Comparison of ENCODE assay signal across 15 mouse cellular contexts in genomic region chr8:114523061-114523460, GRCm38 (mm10).
DNase-seq lines count a peak whose midpoint lies in the region; ATAC-seq lines count a peak whose summit lies in the region.
"Had no signal": no experiment of that assay in that cellular context is flagged by ENCODE, and none has a peak within 500 bp of the region (broad histone marks: within the 10 kb centered on the region; RNA-seq: fewer than 3 reads in every experiment).

No protein-coding gene starts in this region.

- H3K4me1 ChIP-seq in hindbrain, embryonic 10.5 days (replicated peaks), result peaks cover 4% of the 10 kb centered on the region
- H3K4me1 ChIP-seq in hindbrain, embryonic 12.5 days, result peaks cover 21% of the 10 kb centered on the region
- H3K4me1 ChIP-seq: embryonic facial prominence, embryonic 10.5 days; embryonic facial prominence, embryonic 12.5 days had no signal

- H3K36me3 ChIP-seq in hindbrain, embryonic 10.5 days, result no peaks in the 10 kb centered on the region
- no peaks in the 10 kb centered on the region for H3K36me3 ChIP-seq in hindbrain, embryonic 12.5 days
- H3K36me3 ChIP-seq: embryonic facial prominence, embryonic 10.5 days; embryonic facial prominence, embryonic 12.5 days; forebrain, embryonic 15.5 days had no signal

- ATAC-seq in hindbrain, embryonic 12.5 days (ENCODE audit: low FRiP score), result no peak
- ATAC-seq: forebrain, embryonic 13.5 days; forebrain, embryonic 15.5 days; forebrain, postnatal 0 days had no signal

- no peaks in the 10 kb centered on the region for H3K27me3 ChIP-seq in hindbrain, embryonic 10.5 days (ENCODE audit: insufficient read depth, poor library complexity, severe bottlenecking)
- H3K27me3 ChIP-seq in hindbrain, embryonic 12.5 days, result no peaks in the 10 kb centered on the region
- H3K27me3 ChIP-seq: embryonic facial prominence, embryonic 12.5 days had no signal

- no peak overlapping the region for H3K9ac ChIP-seq in hindbrain, embryonic 12.5 days
- H3K9ac ChIP-seq: embryonic facial prominence, embryonic 12.5 days; forebrain, embryonic 13.5 days; forebrain, embryonic 15.5 days; forebrain, postnatal 0 days had no signal

- H3K27ac ChIP-seq in hindbrain, embryonic 10.5 days, result peak overlapping the region; percentile 29; the same call in 1 of the 2 replicates
- H3K27ac ChIP-seq in hindbrain, embryonic 12.5 days, result no peak overlapping the region
- H3K27ac ChIP-seq: embryonic facial prominence, embryonic 10.5 days; embryonic facial prominence, embryonic 12.5 days; forebrain, embryonic 13.5 days; forebrain, embryonic 15.5 days had no signal

- peak; percentile 63 to 66 for DNase-seq in cerebellum, postnatal 14 days
- no peak for DNase-seq in cerebellum, adult 11-12 months
- no peak for DNase-seq in hindbrain, embryonic 10.5 days (ENCODE audit: low spot score)
- peak; percentile 32 for DNase-seq in brain, adult 2 months (ENCODE audit: low read depth, low spot score)
- no peak for DNase-seq in thymus, postnatal 4 days
- DNase-seq: adrenal gland, adult 2 months; adrenal gland, postnatal 10 days; adrenal gland, postnatal 25 days; cerebellum, adult 8-10 months; forebrain, postnatal 0 days had no signal

- H3K4me2 ChIP-seq in hindbrain, embryonic 12.5 days (replicated peaks), result no peak overlapping the region
- H3K4me2 ChIP-seq: embryonic facial prominence, embryonic 12.5 days; forebrain, embryonic 13.5 days; forebrain, embryonic 15.5 days had no signal

- H3K4me3 ChIP-seq in hindbrain, embryonic 10.5 days, result no peak overlapping the region
- H3K4me3 ChIP-seq in hindbrain, embryonic 12.5 days, result no peak overlapping the region
- H3K4me3 ChIP-seq: embryonic facial prominence, embryonic 10.5 days; embryonic facial prominence, embryonic 12.5 days; forebrain, embryonic 13.5 days; forebrain, embryonic 15.5 days had no signal

- no peaks in the 10 kb centered on the region for H3K9me3 ChIP-seq in hindbrain, embryonic 10.5 days
- H3K9me3 ChIP-seq in hindbrain, embryonic 12.5 days (replicated peaks), result no peaks in the 10 kb centered on the region
- H3K9me3 ChIP-seq: embryonic facial prominence, embryonic 10.5 days; embryonic facial prominence, embryonic 12.5 days; forebrain, embryonic 13.5 days; forebrain, embryonic 15.5 days had no signal

- 84% methylated on average over 2 of the region's 2 CpGs for WGBS in hindbrain, embryonic 10.5 days
- 76% methylated on average over 2 of the region's 2 CpGs for WGBS in hindbrain, embryonic 12.5 days

Comparison
In these comparisons a context has a peak if more than half of its experiments do, and no peak if none do; other contexts are left out.
1. DNase-seq: peak in cerebellum, postnatal 14 days (2 of 2) and brain, adult 2 months (single experiment); none in cerebellum, adult 11-12 months (single experiment), hindbrain, embryonic 10.5 days (single experiment) and thymus, postnatal 4 days (single experiment).